Mouse (Mus musculus): ENCODE measurements around the gene Ckm. TPM values are rescaled to one million over a fixed set of nuclear protein-coding genes. Genes with fewer than 3 reads are reported as not detected.
A peak's percentile ranks its signal among the peaks of the same experiment; 100 is the strongest.

The Ckm gene
- polyA plus RNA-seq, 1 experiment from 2014 or later = not detected

GRCm38 (mm10) chr7:19365376-19365775, 39.2 kb upstream of the Ckm start:
- no peak overlapping the region for H3K27ac ChIP-seq (replicated peaks)
- peaks cover 35% of the 10 kb centered on the region for H3K27me3 ChIP-seq
- H3K9me3 ChIP-seq = no peaks in the 10 kb centered on the region
- no peak overlapping the region for H3K4me3 ChIP-seq
- H3K9ac ChIP-seq (replicated peaks) = no peak overlapping the region
- no peaks in the 10 kb centered on the region for H3K36me3 ChIP-seq
- no peak overlapping the region for H3K4me2 ChIP-seq (replicated peaks)
- WGBS = 83% methylated on average over 4 of the region's 4 CpGs
- ATAC-seq (ENCODE audit: low FRiP score, low read depth) = no peak
- peaks cover 26% of the 10 kb centered on the region for H3K4me1 ChIP-seq

DNA sequence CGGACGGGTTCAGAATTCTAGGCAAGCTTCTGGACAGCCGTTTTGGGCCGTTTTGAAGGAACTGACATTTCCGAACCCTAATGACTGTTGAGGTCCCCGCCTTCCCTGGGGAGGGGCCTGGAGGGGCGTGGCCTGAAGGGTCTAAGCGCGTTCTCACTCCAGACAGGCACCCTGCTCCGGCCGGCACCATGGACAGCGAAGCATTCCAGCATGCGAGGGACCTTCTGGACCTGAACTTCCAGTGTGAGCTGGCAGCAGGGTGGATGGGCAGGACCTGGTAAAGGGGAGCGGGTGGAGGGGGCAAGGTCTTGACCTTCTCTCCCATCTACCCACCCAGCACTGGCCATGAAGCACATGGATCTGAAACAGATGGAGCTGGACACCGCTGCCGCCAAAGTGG, 36.2 kb upstream of the Ckm start:
- WGBS = 24% methylated on average over 16 of the region's 16 CpGs
- no peak for ATAC-seq (ENCODE audit: low FRiP score, low read depth)

DNA sequence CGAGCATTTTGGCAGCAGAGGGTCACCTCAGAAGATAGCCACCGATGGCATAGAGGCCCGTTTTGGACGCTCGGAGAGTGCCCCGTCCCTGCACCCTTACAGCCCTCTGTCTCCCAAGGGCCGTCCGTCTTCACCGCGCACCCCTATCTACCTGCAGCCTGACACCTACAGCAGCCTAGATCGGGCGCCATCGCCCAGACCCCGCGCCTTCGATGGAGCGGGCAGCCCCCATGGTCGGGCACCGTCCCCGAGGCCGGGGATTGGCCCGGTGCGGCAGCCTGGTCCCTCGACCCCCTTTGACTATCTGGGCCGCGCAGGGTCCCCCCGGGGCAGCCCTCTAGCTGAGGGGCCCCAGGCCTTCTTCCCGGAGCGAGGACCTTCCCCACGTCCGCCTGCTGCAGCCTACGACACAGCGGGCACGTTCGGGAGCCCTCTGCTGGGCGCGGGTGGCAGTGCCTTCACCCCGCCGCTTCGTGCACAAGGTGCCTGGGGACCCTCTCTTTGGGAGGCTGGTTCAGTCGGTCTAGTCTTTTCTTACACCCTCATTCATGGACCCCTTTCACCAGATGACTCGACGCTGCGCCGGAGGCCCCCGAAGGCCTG, 34.7 kb upstream of the Ckm start:
- Histone ChIP-seq H3K9me3 (no peaks in the 10 kb centered on the region), H3K9ac (replicated peaks) (peak overlapping the region; percentile 64), H3K27ac (replicated peaks) (no peak overlapping the region; the same call in 1 of the 2 replicates), H3K4me1 (peaks cover 4% of the 10 kb centered on the region; the same call in 1 of the 2 replicates), H3K4me2 (replicated peaks) (peak overlapping the region; percentile 68), H3K27me3 (peaks cover 15% of the 10 kb centered on the region), H3K4me3 (peak overlapping the region; percentile 47), H3K36me3 (0 out of 2 replicates have a peak, but pooled peaks cover 3% of the 10 kb centered on the region)
- peak; percentile 81 for ATAC-seq (ENCODE audit: low FRiP score, low read depth)
- 10% methylated on average over 46 of the region's 46 CpGs for WGBS

More for the DNA sequence above, 36.2 kb upstream of the Ckm start:
- Histone ChIP-seq H3K27me3 (peaks cover 15% of the 10 kb centered on the region), H3K27ac (replicated peaks) (no peak overlapping the region), H3K9me3 (no peaks in the 10 kb centered on the region), H3K36me3 (0 out of 2 replicates have a peak, but pooled peaks cover 3% of the 10 kb centered on the region), H3K4me1 (peaks cover 4% of the 10 kb centered on the region; the same call in 1 of the 2 replicates), H3K9ac (replicated peaks) (no peak overlapping the region), H3K4me2 (replicated peaks) (no peak overlapping the region), H3K4me3 (no peak overlapping the region)

DNA sequence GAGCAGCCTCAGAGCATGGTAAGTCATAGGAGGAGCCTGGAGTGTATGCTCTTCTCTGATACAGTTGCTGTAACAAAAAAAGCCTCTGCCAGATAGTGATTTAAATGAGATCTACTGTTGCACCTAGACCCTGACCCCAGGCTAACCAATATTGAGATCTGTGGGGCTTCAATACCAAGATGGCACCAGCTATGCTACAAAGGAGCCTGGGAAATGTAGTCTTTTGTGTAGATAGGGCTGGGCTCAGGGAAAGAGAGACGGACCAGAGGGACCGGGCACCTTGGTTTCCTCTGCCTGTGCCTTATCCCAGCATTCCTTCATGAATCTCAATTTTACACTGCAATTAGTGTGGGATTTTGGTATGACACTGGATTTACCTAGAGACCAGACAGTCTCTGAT, 31.2 kb upstream of the Ckm start:
- H3K4me3 ChIP-seq = no peak overlapping the region
- WGBS = 90% methylated on average over 2 of the region's 2 CpGs
- H3K27me3 ChIP-seq = peaks cover 14% of the 10 kb centered on the region
- H3K27ac ChIP-seq (replicated peaks) = no peak overlapping the region
- H3K4me2 ChIP-seq (replicated peaks) = no peak overlapping the region
- no peaks in the 10 kb centered on the region for H3K9me3 ChIP-seq
- H3K4me1 ChIP-seq = peaks cover 4% of the 10 kb centered on the region; the same call in 1 of the 2 replicates
- H3K9ac ChIP-seq (replicated peaks) = no peak overlapping the region
- no peak for ATAC-seq (ENCODE audit: low FRiP score, low read depth)
- H3K36me3 ChIP-seq = 0 out of 2 replicates have a peak, but pooled peaks cover 3% of the 10 kb centered on the region

GRCm38 (mm10) chr7:19375368-19375767, 29.2 kb upstream of the Ckm start:
- Histone ChIP-seq H3K27me3 (no peaks in the 10 kb centered on the region), H3K9me3 (no peaks in the 10 kb centered on the region), H3K9ac (replicated peaks) (no peak overlapping the region), H3K4me3 (no peak overlapping the region), H3K4me2 (replicated peaks) (no peak overlapping the region), H3K27ac (replicated peaks) (no peak overlapping the region), H3K36me3 (0 out of 2 replicates have a peak, but pooled peaks cover 3% of the 10 kb centered on the region), H3K4me1 (no peaks in the 10 kb centered on the region)
- WGBS = 83% methylated on average over 18 of the region's 18 CpGs
- no peak for ATAC-seq (ENCODE audit: low FRiP score, low read depth)

DNA sequence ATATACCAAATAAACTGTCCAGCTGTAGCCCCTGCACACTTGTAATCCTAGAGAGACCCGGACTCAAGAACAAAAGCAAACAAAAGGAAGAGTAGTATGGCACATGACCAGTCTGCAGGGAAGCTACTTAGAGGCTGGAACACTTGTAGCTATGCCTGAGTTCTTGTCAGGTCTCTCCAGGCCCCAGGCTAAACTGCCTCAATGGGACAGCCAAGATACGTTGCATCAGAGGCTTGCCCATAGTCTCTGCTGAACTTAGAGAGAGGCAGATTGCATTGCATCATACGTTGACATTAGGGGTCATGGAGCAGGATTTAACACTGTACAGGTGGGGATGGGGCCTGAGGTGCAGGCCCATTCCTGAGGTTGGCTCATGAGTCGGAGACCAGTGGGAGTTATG, 28.6 kb upstream of the Ckm start:
- Histone ChIP-seq H3K27ac (replicated peaks) (no peak overlapping the region), H3K36me3 (0 out of 2 replicates have a peak, but pooled peaks cover 3% of the 10 kb centered on the region), H3K27me3 (no peaks in the 10 kb centered on the region), H3K4me3 (no peak overlapping the region), H3K9ac (replicated peaks) (no peak overlapping the region), H3K9me3 (no peaks in the 10 kb centered on the region), H3K4me1 (no peaks in the 10 kb centered on the region), H3K4me2 (replicated peaks) (no peak overlapping the region)
- ATAC-seq (ENCODE audit: low FRiP score, low read depth) = no peak
- WGBS = 87% methylated on average over 4 of the region's 4 CpGs

- 75% methylated on average over 8 of the region's 8 CpGs for WGBS
- Histone ChIP-seq H3K9ac (replicated peaks) (no peak overlapping the region), H3K9me3 (no peaks in the 10 kb centered on the region), H3K4me1 (peaks cover 7% of the 10 kb centered on the region), H3K27me3 (no peaks in the 10 kb centered on the region), H3K4me3 (no peak overlapping the region), H3K27ac (replicated peaks) (no peak overlapping the region), H3K36me3 (0 out of 2 replicates have a peak, but pooled peaks cover 1% of the 10 kb centered on the region), H3K4me2 (replicated peaks) (no peak overlapping the region)
- ATAC-seq (ENCODE audit: low FRiP score, low read depth) = no peak
These were observed 26.5 kb upstream of the Ckm start for GRCm38 (mm10) chr7:19378049-19378448.

DNA sequence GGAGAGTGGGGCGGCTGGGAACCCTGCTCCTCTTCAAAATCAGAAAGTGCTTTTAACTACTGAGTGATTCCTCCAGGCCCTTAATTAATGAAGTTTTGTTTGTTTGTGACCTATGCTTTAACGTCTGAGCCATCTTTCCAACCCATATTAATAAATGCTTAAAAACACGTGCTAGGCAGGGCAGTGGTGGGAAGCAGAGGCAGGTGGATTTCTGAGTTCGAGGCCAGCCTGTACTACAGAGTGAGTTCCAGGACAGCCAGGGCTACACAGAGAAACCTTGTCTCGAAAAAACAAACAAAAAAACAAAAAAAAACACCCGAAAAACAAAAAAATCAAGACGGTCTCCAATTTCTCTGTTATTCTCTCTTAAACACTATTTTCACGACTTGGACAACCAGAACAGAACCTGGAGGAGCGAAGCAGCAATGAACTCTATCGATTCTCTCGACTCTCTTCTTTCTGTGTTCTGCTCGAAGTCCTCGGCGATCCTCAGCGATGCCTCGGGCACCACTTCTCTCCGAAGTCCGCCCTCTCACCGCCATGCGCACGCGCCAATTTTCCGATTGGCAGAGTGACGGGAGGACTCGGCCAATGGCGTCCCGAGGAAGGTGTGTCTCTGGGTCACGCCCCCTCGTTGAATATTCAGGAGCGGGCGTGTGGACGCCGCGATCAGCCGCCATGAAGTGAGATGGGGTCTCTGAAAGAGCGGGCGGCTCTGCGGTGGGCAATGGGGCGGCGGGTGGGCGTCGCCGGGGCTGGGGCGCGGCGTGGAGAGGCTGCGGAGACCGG, 23.0 kb upstream of the Ckm start, which contains the start of gene Ercc2:
TSS of gene Ercc2 (plus strand) at position 634 of the 789 bp plus-strand sequence.
- Histone ChIP-seq H3K4me3 (peak within 1 kb of the TSS; percentile 96), H3K27ac (replicated peaks) (peak within 1 kb of the TSS; percentile 58), H3K9ac (replicated peaks) (peak within 1 kb of the TSS; percentile 95), H3K4me1 (peaks cover 16% of the 10 kb centered on the region), H3K27me3 (no peaks in the 10 kb centered on the region), H3K36me3 (peaks cover 27% of the 10 kb centered on the region), H3K9me3 (no peaks in the 10 kb centered on the region), H3K4me2 (replicated peaks) (peak within 1 kb of the TSS; percentile 76)
- 6% methylated on average over 47 of the region's 48 CpGs for WGBS
- ATAC-seq (ENCODE audit: low FRiP score, low read depth) = peak; percentile 97

- Histone ChIP-seq H3K4me2 (replicated peaks) (peak overlapping the region; percentile 76), H3K27me3 (no peaks in the 10 kb centered on the region), H3K4me3 (peak overlapping the region; percentile 96), H3K4me1 (peaks cover 16% of the 10 kb centered on the region), H3K9ac (replicated peaks) (peak overlapping the region; percentile 95), H3K9me3 (no peaks in the 10 kb centered on the region), H3K27ac (replicated peaks) (peak overlapping the region; percentile 58), H3K36me3 (peaks cover 33% of the 10 kb centered on the region)
- ATAC-seq (ENCODE audit: low FRiP score, low read depth) = no peak; the same call in 1 of the 2 replicates
- 0% methylated on average over 19 of the region's 37 CpGs for WGBS
These were observed 22.4 kb upstream of the Ckm start for GRCm38 (mm10) chr7:19382166-19382541.

GRCm38 (mm10) chr7:19383708-19384107, 20.9 kb upstream of the Ckm start:
- H3K4me1 ChIP-seq = peaks cover 24% of the 10 kb centered on the region
- H3K9ac ChIP-seq (replicated peaks) = peak overlapping the region; percentile 95; the same call in 1 of the 2 replicates
- ATAC-seq (ENCODE audit: low FRiP score, low read depth) = no peak
- H3K27me3 ChIP-seq = no peaks in the 10 kb centered on the region
- peak overlapping the region; percentile 96; the same call in 1 of the 2 replicates for H3K4me3 ChIP-seq
- H3K27ac ChIP-seq (replicated peaks) = no peak overlapping the region
- H3K36me3 ChIP-seq = peaks cover 46% of the 10 kb centered on the region
- H3K9me3 ChIP-seq = no peaks in the 10 kb centered on the region
- 88% methylated on average over 9 of the region's 9 CpGs for WGBS
- peak overlapping the region; percentile 76; the same call in 1 of the 2 replicates for H3K4me2 ChIP-seq (replicated peaks)

- Histone ChIP-seq H3K4me1 (peaks cover 12% of the 10 kb centered on the region; the same call in 1 of the 2 replicates), H3K27ac (replicated peaks) (peak overlapping the region; percentile 79), H3K9me3 (no peaks in the 10 kb centered on the region), H3K27me3 (no peaks in the 10 kb centered on the region), H3K36me3 (peaks cover 94% of the 10 kb centered on the region), H3K4me3 (no peak overlapping the region), H3K4me2 (replicated peaks) (no peak overlapping the region), H3K9ac (replicated peaks) (no peak overlapping the region; the same call in 1 of the 2 replicates)
- peak; percentile 55 for ATAC-seq (ENCODE audit: low FRiP score, low read depth)
- 52% methylated on average over 10 of the region's 10 CpGs for WGBS
These were observed 15.7 kb upstream of the Ckm start for GRCm38 (mm10) chr7:19388699-19389413.
